Mouse (Mus musculus): ENCODE data around the gene Emc10.

DNA sequence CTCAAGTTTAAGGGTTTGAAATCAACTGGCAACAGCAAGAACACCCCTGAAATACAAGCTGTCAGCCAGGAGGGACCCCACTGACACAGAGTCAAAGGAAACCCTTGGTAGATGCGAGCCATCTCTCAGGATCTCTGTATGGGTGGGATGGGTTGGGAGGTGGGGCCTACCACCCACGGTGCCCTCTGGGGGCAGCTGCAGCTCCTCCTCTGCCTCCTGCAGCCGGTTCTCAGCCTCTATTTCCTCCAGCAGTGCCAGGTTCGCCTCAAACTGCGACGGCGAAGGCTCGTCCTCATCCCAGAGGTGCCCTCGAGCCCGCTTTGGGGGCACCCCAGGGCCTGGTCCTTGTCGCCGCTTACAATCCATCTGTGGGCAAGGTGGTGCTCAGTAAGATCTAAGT is 46.7 kb upstream of the Emc10 start:
- TF ChIP-seq POLR2A (IDR thresholded peaks at IDR 0.05; ENCODE audit: control insufficient read depth, extremely low read depth, insufficient read depth, low read length, poor library complexity) (no peak), CTCF (IDR thresholded peaks at IDR 0.05; ENCODE audit: borderline replicate concordance, control insufficient read depth, extremely low read depth, insufficient read depth, low read length, poor library complexity) (no peak)
